In the genomic region with DNA sequence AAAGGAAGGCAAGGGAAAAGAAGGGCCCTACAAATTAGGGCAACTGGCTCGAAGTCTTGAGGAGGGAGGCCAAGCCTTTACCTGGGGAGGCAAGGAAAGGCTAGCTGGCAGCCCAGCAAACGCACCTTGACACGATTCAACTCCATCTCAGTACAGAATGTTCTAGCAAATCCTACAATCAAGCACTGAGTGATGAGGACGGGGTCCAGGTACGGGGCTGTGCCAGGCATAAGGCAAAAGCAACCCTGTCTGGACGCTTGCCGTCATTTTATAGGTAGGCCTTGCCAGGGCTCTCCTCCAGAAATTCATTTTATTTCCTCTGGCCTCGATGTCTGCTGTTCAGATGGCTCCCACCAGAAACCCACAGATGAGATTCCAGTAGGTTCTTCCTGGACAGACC, we compare ENCODE assay signal across 24 mouse cellular contexts. TPM values are rescaled to one million over a fixed set of nuclear protein-coding genes. Genes with fewer than 3 reads are reported as not detected.
DNase-seq lines count a peak whose midpoint lies in the region; ATAC-seq lines count a peak whose summit lies in the region.
"Had no signal": no experiment of that assay in that cellular context is flagged by ENCODE, and none has a peak within 500 bp of the region (broad histone marks: within the 10 kb centered on the region; RNA-seq: fewer than 3 reads in every experiment).

No protein-coding gene starts in this region.

- H3K36me3 ChIP-seq in forebrain, embryonic 11.5 days (ENCODE audit: control insufficient read depth, insufficient read depth, low read length), result no peaks in the 10 kb centered on the region
- H3K36me3 ChIP-seq in forebrain, embryonic 15.5 days, result no peaks in the 10 kb centered on the region
- no peaks in the 10 kb centered on the region for H3K36me3 ChIP-seq in embryonic facial prominence, embryonic 13.5 days
- no peaks in the 10 kb centered on the region for H3K36me3 ChIP-seq in limb, embryonic 12.5 days
- no peaks in the 10 kb centered on the region for H3K36me3 ChIP-seq in stomach, embryonic 16.5 days (ENCODE audit: control insufficient read depth, insufficient read depth, low read length)
- H3K36me3 ChIP-seq: G1E; heart, embryonic 13.5 days; hindbrain, embryonic 12.5 days had no signal

- H3K4me2 ChIP-seq in forebrain, embryonic 11.5 days (ENCODE audit: low read depth, low read length, severe bottlenecking), result no peak overlapping the region
- H3K4me2 ChIP-seq in forebrain, embryonic 15.5 days (replicated peaks), result no peak overlapping the region
- H3K4me2 ChIP-seq in embryonic facial prominence, embryonic 13.5 days, result 0 out of 2 replicates have a peak overlapping the region, but pooled peaks have one; percentile 3
- peak overlapping the region; percentile 26; the same call in 1 of the 2 replicates for H3K4me2 ChIP-seq in limb, embryonic 12.5 days
- H3K4me2 ChIP-seq in stomach, embryonic 16.5 days (ENCODE audit: low read depth, low read length), result no peak overlapping the region
- H3K4me2 ChIP-seq: forebrain, embryonic 13.5 days; heart, embryonic 13.5 days; hindbrain, embryonic 12.5 days had no signal

- no peak overlapping the region for H3K4me3 ChIP-seq in forebrain, embryonic 11.5 days (ENCODE audit: low read depth, low read length)
- no peak overlapping the region for H3K4me3 ChIP-seq in forebrain, embryonic 15.5 days
- H3K4me3 ChIP-seq in embryonic facial prominence, embryonic 13.5 days, result no peak overlapping the region
- H3K4me3 ChIP-seq in limb, embryonic 12.5 days (replicated peaks), result no peak overlapping the region
- no peak overlapping the region for H3K4me3 ChIP-seq in stomach, embryonic 16.5 days (replicated peaks; ENCODE audit: low read length)
- H3K4me3 ChIP-seq: forebrain, embryonic 13.5 days; gastrocnemius, adult 2 months; heart, embryonic 13.5 days; hindbrain, embryonic 12.5 days had no signal

- H3K27me3 ChIP-seq in forebrain, embryonic 11.5 days (ENCODE audit: control insufficient read depth, insufficient read depth, low read length), result no peaks in the 10 kb centered on the region
- no peaks in the 10 kb centered on the region for H3K27me3 ChIP-seq in forebrain, embryonic 15.5 days
- H3K27me3 ChIP-seq in embryonic facial prominence, embryonic 13.5 days, result peaks cover 10% of the 10 kb centered on the region
- peaks cover 19% of the 10 kb centered on the region for H3K27me3 ChIP-seq in limb, embryonic 12.5 days
- no peaks in the 10 kb centered on the region for H3K27me3 ChIP-seq in stomach, embryonic 16.5 days (ENCODE audit: control insufficient read depth, insufficient read depth, low read length)
- H3K27me3 ChIP-seq: forebrain, embryonic 13.5 days; heart, embryonic 13.5 days; hindbrain, embryonic 12.5 days had no signal

- H3K9me3 ChIP-seq in forebrain, embryonic 11.5 days (ENCODE audit: control insufficient read depth, low read length), result no peaks in the 10 kb centered on the region
- no peaks in the 10 kb centered on the region for H3K9me3 ChIP-seq in forebrain, embryonic 15.5 days
- no peaks in the 10 kb centered on the region for H3K9me3 ChIP-seq in embryonic facial prominence, embryonic 13.5 days
- no peaks in the 10 kb centered on the region for H3K9me3 ChIP-seq in limb, embryonic 12.5 days
- no peaks in the 10 kb centered on the region for H3K9me3 ChIP-seq in stomach, embryonic 16.5 days (replicated peaks; ENCODE audit: control insufficient read depth, low read length)
- H3K9me3 ChIP-seq: forebrain, embryonic 13.5 days; G1E; heart, embryonic 13.5 days; hindbrain, embryonic 12.5 days had no signal

- H3K9ac ChIP-seq in forebrain, embryonic 11.5 days (ENCODE audit: low read length), result no peak overlapping the region
- H3K9ac ChIP-seq in forebrain, embryonic 15.5 days (replicated peaks), result no peak overlapping the region
- no peak overlapping the region for H3K9ac ChIP-seq in embryonic facial prominence, embryonic 13.5 days
- H3K9ac ChIP-seq in limb, embryonic 12.5 days (replicated peaks), result no peak overlapping the region
- no peak overlapping the region for H3K9ac ChIP-seq in stomach, embryonic 16.5 days (ENCODE audit: low read length)
- H3K9ac ChIP-seq: forebrain, embryonic 13.5 days; heart, embryonic 13.5 days; hindbrain, embryonic 12.5 days had no signal

- peaks cover 2% of the 10 kb centered on the region; the same call in 1 of the 2 replicates for H3K4me1 ChIP-seq in forebrain, embryonic 11.5 days (replicated peaks; ENCODE audit: control insufficient read depth, insufficient read depth, low read length)
- H3K4me1 ChIP-seq in forebrain, embryonic 15.5 days, result peaks cover 6% of the 10 kb centered on the region; the same call in 1 of the 2 replicates
- peaks cover 41% of the 10 kb centered on the region for H3K4me1 ChIP-seq in embryonic facial prominence, embryonic 13.5 days
- peaks cover 47% of the 10 kb centered on the region for H3K4me1 ChIP-seq in limb, embryonic 12.5 days (replicated peaks)
- peaks cover 17% of the 10 kb centered on the region; the same call in 1 of the 2 replicates for H3K4me1 ChIP-seq in stomach, embryonic 16.5 days (ENCODE audit: control insufficient read depth, insufficient read depth, low read length)
- H3K4me1 ChIP-seq: hindbrain, embryonic 12.5 days had no signal

- no peak for ATAC-seq in forebrain, embryonic 11.5 days (replicated peaks; ENCODE audit: low FRiP score)
- ATAC-seq in forebrain, embryonic 15.5 days (replicated peaks), result no peak
- no peak for ATAC-seq in embryonic facial prominence, embryonic 13.5 days (ENCODE audit: insufficient number of reproducible peaks, insufficient read depth, low FRiP score, low TSS enrichment, low read depth)
- ATAC-seq in limb, embryonic 12.5 days (ENCODE audit: insufficient number of reproducible peaks, insufficient read depth, low FRiP score, low TSS enrichment, low read depth), result no peak
- no peak for ATAC-seq in stomach, embryonic 16.5 days (ENCODE audit: insufficient read depth, low FRiP score)
- ATAC-seq in activated CD4-positive, CD25-positive, alpha-beta regulatory T cell, adult 4 months, result no peak
- ATAC-seq: CD4-positive, CD25-positive, alpha-beta regulatory T cell, adult 4 months; forebrain, embryonic 13.5 days; hindbrain, embryonic 16.5 days; inflammation-experienced regulatory T-cells, adult 6 months had no signal

- WGBS in forebrain, embryonic 11.5 days, result 94% methylated on average over 8 of the region's 8 CpGs
- WGBS in forebrain, embryonic 15.5 days, result 88% methylated on average over 8 of the region's 8 CpGs
- 85% methylated on average over 8 of the region's 8 CpGs for WGBS in embryonic facial prominence, embryonic 13.5 days
- 68% methylated on average over 8 of the region's 8 CpGs for WGBS in limb, embryonic 12.5 days
- 87% methylated on average over 8 of the region's 8 CpGs for WGBS in stomach, embryonic 16.5 days

- H3K27ac ChIP-seq in forebrain, embryonic 11.5 days (ENCODE audit: low read depth, low read length), result no peak overlapping the region
- H3K27ac ChIP-seq in forebrain, embryonic 15.5 days (replicated peaks), result no peak overlapping the region
- peak overlapping the region; percentile 52; the same call in 1 of the 2 replicates for H3K27ac ChIP-seq in embryonic facial prominence, embryonic 13.5 days
- no peak overlapping the region for H3K27ac ChIP-seq in limb, embryonic 12.5 days
- H3K27ac ChIP-seq in stomach, embryonic 16.5 days (ENCODE audit: low read length), result 0 out of 2 replicates have a peak overlapping the region, but pooled peaks have one; percentile 6
- H3K27ac ChIP-seq: forebrain, embryonic 13.5 days; gastrocnemius, adult 2 months; heart, embryonic 13.5 days; hindbrain, embryonic 12.5 days had no signal

- DNase-seq in forebrain, embryonic 11.5 days (ENCODE audit: low spot score), result peak; percentile 15
- no peak for DNase-seq in layer of hippocampus, postnatal 10 days (ENCODE audit: low spot score in 2 of 2)
- DNase-seq in neural tube, embryonic 10.5 days (ENCODE audit: extremely low spot score, low spot score), result no peak
- DNase-seq: adrenal gland, postnatal 10 days; B cell, adult 2 months; cerebellum, adult 18-20 months; cerebellum, adult 9-11 months; embryo, embryonic 11 days; gastrocnemius, adult 2 months; gastrocnemius, postnatal 25 days; heart, postnatal 4 days had no signal

RNA-seq across cellular contexts. Expression of gene Thsd4, which starts 30.8 kb away (rescaled TPM):
- 4.2 and 4.6 TPM in 2 replicates for polyA plus RNA-seq in forebrain, embryonic 11.5 days (2014; fragmentation: Nextera tagmentation; extraction: Ambion mirVana)
- 4.9 and 5.8 TPM in 2 replicates for polyA plus RNA-seq in forebrain, embryonic 15.5 days (2015; fragmentation: Nextera tagmentation; extraction: Ambion mirVana)
- polyA plus RNA-seq in embryonic facial prominence, embryonic 13.5 days (2015; fragmentation: Nextera tagmentation; extraction: Ambion mirVana), result 13.6 and 17.9 TPM in 2 replicates
- 27.0 and 27.2 TPM in 2 replicates for polyA plus RNA-seq in limb, embryonic 12.5 days (2016; fragmentation: Nextera tagmentation; extraction: Ambion mirVana)
- polyA plus RNA-seq in stomach, embryonic 16.5 days (2015; fragmentation: Nextera tagmentation; extraction: Ambion mirVana), result 18.7 and 20.0 TPM in 2 replicates
- 10 to 100 TPM; 19.5 to 22.7 TPM for total RNA-seq in layer of hippocampus, postnatal 10 days (2021)
- polyA plus RNA-seq in activated CD4-positive, CD25-positive, alpha-beta regulatory T cell, adult 4 months (2017; shearing (Covaris generic)), result not detected
- total RNA-seq: granulocyte monocyte progenitor cell, adult 5-6 weeks had no signal
- polyA plus RNA-seq: CD4-positive, CD25-positive, alpha-beta regulatory T cell, adult 4 months; inflammation-experienced regulatory T-cells, adult 6 months had no signal

Comparison
In these comparisons a context has a peak if more than half of its experiments do, and no peak if none do; other contexts are left out.
1. H3K27ac ChIP-seq: peak in embryonic facial prominence, embryonic 13.5 days (single experiment) and stomach, embryonic 16.5 days (single experiment); none in forebrain, embryonic 11.5 days (single experiment), forebrain, embryonic 15.5 days (single experiment) and limb, embryonic 12.5 days (single experiment).
2. H3K4me2 ChIP-seq: peak in embryonic facial prominence, embryonic 13.5 days (single experiment) and limb, embryonic 12.5 days (single experiment); none in forebrain, embryonic 11.5 days (single experiment), forebrain, embryonic 15.5 days (single experiment) and stomach, embryonic 16.5 days (single experiment).